Mouse (Mus musculus): ENCODE data around the gene Palm2.

GRCm38 (mm10) chr4:57633052-57633451 lies 199.0 kb downstream of the Palm2 start:
- TF ChIP-seq POLR2A (IDR thresholded peaks at IDR 0.05; ENCODE audit: low read depth, low read length) (no peak), CTCF (IDR thresholded peaks at IDR 0.05; ENCODE audit: extremely low read depth, insufficient read depth, insufficient read length, insufficient replicate concordance) (no peak)

Data from spleen, adult 2 months (tissue).